Mouse (Mus musculus) forebrain, embryonic 16.5 days (tissue): Measurements from ENCODE around the gene Bglap3. TPM values are rescaled to one million over a fixed set of nuclear protein-coding genes. Genes with fewer than 3 reads are reported as not detected.
"Not testable (repeated sequence)": the region's sequence is repeated elsewhere in the genome, so short reads cannot be mapped to it uniquely, and the experiment has no call there.

Experiments used
- ATAC-seq: fragments of 200-750 bp; cut with Nextera tagmentation; 2 replicates; pipeline ENCODE4 v1.8.0; 2017; ENCODE audit warnings: mild to moderate bottlenecking, moderate library complexity
- H3K27ac ChIP-seq: fragments of 300-500 bp; sonication (generic); 2 replicates; pipeline ENCODE4 v1.5.1; 2014; ENCODE audit warnings: low read length, control low read depth
- H3K27me3 ChIP-seq: fragments of 300-500 bp; sonication (generic); replicated peaks from 2 replicates; pipeline ENCODE4 v1.6.1; 2014; ENCODE audit warnings: low read length; ENCODE audit not compliant: control insufficient read depth, insufficient read depth
- H3K36me3 ChIP-seq: fragments of 300-500 bp; sonication (generic); 2 replicates; pipeline ENCODE4 v1.6.1; 2014; ENCODE audit not compliant: control insufficient read depth, insufficient read depth
- H3K4me1 ChIP-seq: fragments of 300-500 bp; sonication (generic); replicated peaks from 2 replicates; pipeline ENCODE4 v1.6.1; 2014; ENCODE audit warnings: low read length; ENCODE audit not compliant: control insufficient read depth, insufficient read depth
- H3K4me2 ChIP-seq: fragments of 300-500 bp; sonication (generic); 2 replicates; pipeline ENCODE4 v1.6.1; 2014; ENCODE audit warnings: mild to moderate bottlenecking, low read length, control low read depth
- H3K4me3 ChIP-seq: fragments of 300-500 bp; sonication (generic); replicated peaks from 2 replicates; pipeline ENCODE4 v1.5.1; 2014; ENCODE audit warnings: mild to moderate bottlenecking, low read length, control low read depth
- H3K9ac ChIP-seq: fragments of 300-500 bp; sonication (generic); replicated peaks from 2 replicates; pipeline ENCODE4 v1.6.1; 2014; ENCODE audit warnings: low read depth, low read length, control low read depth
- H3K9me3 ChIP-seq: fragments of 300-500 bp; sonication (generic); 2 replicates; pipeline ENCODE4 v1.6.1; 2016; ENCODE audit warnings: low read length; ENCODE audit not compliant: control insufficient read depth
- WGBS: fragments of 180-500 bp; shearing (Covaris S2); extraction: QIAGEN DNeasy Blood & Tissue Kit; methylation state at CpG from one replicate; pipeline ENCODE4 v1.1.7; 2014; 5-methylcytosine and 5-hydroxymethylcytosine counted together
- polyA plus RNA-seq: library from polyadenylated mRNA; unstranded; fragments of >200 nt; fragmentation: Nextera tagmentation; extraction: Ambion mirVana; gene quantifications from 2 replicates; pipeline ENCODE4 v1.2.1, GENCODE M21; 2015

Gene Bglap3
- polyA plus RNA-seq, 1 experiment from 2014 or later: not detected

DNA sequence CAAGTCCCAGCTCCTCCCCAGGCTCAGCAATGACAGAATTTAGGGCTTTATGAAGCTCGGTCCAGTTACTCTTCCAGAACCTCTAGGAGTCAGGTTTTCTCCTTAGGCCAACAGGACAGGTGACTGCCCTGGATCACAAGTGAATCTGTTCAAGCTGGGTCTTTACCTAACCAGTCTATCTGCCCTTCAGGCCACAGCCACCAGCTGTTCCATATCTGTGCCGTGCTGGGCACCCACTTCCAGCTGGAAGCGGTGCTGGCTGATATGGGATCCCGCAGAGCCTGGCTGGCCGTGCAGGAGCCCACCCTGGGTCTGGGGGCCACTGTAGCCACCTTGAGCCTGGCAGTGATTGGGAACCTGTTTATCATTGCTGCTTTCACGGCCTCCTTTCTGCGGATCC is 9.8 kb upstream of the Bglap3 start:
- not testable (repeated sequence) for H3K9me3 ChIP-seq, H3K4me3 ChIP-seq, H3K27me3 ChIP-seq, H3K4me2 ChIP-seq, H3K4me1 ChIP-seq, H3K27ac ChIP-seq, H3K36me3 ChIP-seq, H3K9ac ChIP-seq
- WGBS: 12% methylated on average over 1 of the region's 7 CpGs
- 0 out of 2 replicates have a peak, but pooled peaks have one; percentile 19 for ATAC-seq

DNA sequence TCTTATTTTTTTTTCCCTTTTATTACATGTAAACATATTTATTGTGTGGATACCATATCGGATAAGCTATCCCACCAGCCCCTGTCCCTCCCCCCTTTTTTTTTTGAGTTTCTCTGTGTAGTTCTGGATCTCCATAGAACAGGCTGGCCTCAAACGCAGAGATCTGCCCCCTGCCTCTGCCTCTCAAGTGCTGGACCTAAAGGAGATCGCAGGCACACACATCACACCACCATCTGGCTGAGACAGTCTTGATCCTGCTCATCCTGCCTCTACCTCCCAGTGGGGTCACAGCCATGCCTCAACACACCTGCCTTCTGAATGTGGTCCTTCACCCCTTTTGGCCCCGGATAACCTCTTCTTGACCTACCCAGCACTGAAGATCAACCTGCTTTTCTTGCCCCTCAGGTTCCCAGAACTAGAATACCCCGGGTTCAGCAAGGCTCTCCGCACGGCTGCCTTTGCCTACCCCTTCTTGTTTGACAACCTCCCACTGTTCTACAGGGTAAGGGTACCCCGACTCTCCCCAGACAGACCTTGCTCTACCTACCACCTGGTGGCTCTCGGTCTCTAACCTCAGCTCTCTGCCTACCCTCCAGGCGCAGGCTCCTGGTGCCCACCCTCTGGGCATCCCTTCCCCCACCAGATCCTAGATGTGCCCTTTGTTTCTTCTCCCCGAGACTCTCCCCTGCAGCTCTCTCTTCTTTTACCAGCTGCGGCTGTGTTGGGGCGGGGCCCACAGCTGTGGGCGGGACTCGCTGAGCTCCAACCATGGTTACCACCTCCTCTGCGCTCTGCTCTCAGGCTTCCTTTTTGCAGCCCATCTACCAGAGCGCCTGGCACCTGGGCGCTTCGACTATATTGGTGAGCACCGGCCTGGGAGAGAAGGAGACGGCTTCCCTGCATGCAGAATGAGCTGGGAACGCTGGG is 9.1 kb upstream of the Bglap3 start:
- not testable (repeated sequence) for H3K36me3 ChIP-seq, H3K4me1 ChIP-seq, H3K9me3 ChIP-seq, H3K27me3 ChIP-seq
- H3K4me3 ChIP-seq: peak overlapping the region; percentile 30
- peak overlapping the region; percentile 58 for H3K27ac ChIP-seq
- peak overlapping the region; percentile 46 for H3K9ac ChIP-seq
- 9% methylated on average over 17 of the region's 22 CpGs for WGBS
- peak; percentile 96 for ATAC-seq
- H3K4me2 ChIP-seq: peak overlapping the region; percentile 38

DNA sequence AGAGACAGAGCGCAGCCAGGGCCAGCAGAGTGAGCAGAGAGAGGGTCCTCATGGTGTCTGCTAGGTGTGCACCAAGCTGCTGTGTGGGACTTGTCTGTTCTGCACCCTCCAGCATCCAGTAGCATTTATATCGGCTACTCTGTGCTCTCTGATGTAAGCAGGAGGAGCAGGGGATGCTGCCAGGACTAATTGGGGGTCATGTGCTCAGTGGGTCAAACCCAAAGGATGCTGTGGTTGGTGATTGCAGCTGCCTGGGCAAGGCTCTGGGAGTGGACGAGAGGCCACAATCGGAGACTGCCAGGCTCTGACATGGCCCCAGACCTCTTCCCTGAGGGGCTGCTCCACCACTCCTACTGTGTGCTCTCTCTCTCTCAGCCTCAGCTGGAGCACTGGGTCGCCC is 6.1 kb upstream of the Bglap3 start, which contains the start of gene Bglap2:
Gene Bglap2 (minus strand): TSS at position 101 of the 400 bp plus-strand sequence.
- H3K27ac ChIP-seq, H3K4me1 ChIP-seq, ATAC-seq, H3K9me3 ChIP-seq, H3K4me3 ChIP-seq, H3K27me3 ChIP-seq, H3K9ac ChIP-seq, H3K4me2 ChIP-seq, H3K36me3 ChIP-seq: not testable (repeated sequence)
- 80% methylated on average over 4 of the region's 5 CpGs for WGBS

DNA sequence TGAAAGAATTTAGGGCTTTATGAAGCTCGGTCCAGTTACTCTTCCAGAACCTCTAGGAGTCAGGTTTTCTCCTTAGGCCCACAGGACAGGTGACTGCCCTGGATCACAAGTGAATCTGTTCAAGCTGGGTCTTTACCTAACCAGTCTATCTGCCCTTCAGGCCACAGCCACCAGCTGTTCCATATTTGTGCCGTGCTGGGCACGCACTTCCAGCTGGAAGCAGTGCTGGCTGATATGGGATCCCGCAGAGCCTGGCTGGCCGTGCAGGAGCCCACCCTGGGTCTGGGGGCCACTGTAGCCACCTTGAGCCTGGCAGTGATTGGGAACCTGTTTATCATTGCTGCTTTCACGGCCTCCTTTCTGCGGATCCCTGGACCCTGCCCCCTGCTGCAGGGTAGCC is 4.1 kb upstream of the Bglap3 start:
- not testable (repeated sequence) for H3K4me2 ChIP-seq, H3K4me3 ChIP-seq, H3K27me3 ChIP-seq, H3K9me3 ChIP-seq, H3K4me1 ChIP-seq, H3K36me3 ChIP-seq, H3K9ac ChIP-seq
- peak overlapping the region; percentile 76 for H3K27ac ChIP-seq
- 24% methylated on average over 5 of the region's 7 CpGs for WGBS
- peak; percentile 19 for ATAC-seq

DNA sequence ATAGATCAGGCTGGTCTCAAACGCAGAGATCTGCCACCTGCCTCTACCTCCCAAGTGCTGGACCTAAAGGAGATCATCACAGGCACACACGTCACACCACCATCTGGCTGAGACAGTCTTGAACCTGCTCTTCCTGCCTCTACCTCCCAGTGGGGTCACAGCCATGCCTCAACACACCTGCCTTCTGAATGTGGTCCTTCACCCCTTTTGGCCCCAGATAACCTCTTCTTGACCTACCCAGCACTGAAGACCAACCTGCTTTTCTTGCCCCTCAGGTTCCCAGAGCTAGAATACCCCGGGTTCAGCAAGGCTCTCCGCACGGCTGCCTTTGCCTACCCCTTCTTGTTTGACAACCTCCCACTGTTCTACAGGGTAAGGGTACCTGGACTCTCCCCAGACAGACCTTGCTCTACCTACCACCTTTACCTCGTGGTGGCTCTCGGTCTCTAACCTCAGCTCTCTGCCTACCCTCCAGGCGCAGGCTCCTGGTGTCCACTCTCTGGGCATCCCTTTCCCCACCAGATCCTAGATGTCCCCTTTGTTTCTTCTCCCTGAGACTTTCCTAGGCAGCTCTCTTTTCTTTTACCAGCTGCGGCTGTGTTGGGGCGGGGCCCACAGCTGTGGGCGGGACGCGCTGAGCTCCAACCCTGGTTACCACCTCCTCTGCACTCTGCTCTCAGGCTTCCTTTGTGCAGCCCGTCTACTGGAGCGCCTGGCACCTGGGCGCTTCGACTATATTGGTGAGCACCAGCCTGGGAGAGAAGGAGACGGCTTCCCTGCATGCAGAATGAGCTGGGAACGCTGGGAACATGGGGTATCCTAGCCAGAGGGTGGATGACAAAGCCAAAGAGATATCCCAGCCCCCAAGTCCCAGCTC is 3.4 kb upstream of the Bglap3 start:
- not testable (repeated sequence) for H3K27me3 ChIP-seq, H3K36me3 ChIP-seq, H3K4me3 ChIP-seq, H3K4me1 ChIP-seq, H3K9me3 ChIP-seq
- ATAC-seq: peak; percentile 95
- 12% methylated on average over 16 of the region's 19 CpGs for WGBS
- peak overlapping the region; percentile 76 for H3K27ac ChIP-seq
- peak overlapping the region; percentile 25; the same call in 1 of the 2 replicates for H3K9ac ChIP-seq
- peak overlapping the region; percentile 34 for H3K4me2 ChIP-seq

DNA sequence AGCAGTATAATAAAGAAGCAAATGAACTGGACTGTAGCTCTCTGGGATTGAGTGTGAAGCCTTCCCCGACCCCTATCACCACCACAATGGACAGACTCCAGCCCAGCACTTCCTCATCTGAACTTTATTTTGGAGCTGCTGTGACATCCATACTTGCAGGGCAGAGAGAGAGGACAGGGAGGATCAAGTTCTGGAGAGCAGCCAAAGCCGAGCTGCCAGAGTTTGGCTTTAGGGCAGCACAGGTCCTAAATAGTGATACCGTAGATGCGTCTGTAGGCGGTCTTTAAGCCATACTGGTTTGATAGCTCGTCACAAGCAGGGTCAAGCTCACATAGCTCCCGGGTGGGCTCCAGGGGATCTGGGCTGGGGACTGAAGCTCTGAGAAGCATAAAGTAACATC is 4.0 kb downstream of the Bglap3 start:
- H3K4me3 ChIP-seq, H3K4me1 ChIP-seq, ATAC-seq, H3K27ac ChIP-seq, H3K9me3 ChIP-seq, H3K36me3 ChIP-seq, H3K9ac ChIP-seq, H3K27me3 ChIP-seq, H3K4me2 ChIP-seq: not testable (repeated sequence)
- whole genome bisulfite sequencing: 89% methylated on average over 7 of the region's 7 CpGs

DNA sequence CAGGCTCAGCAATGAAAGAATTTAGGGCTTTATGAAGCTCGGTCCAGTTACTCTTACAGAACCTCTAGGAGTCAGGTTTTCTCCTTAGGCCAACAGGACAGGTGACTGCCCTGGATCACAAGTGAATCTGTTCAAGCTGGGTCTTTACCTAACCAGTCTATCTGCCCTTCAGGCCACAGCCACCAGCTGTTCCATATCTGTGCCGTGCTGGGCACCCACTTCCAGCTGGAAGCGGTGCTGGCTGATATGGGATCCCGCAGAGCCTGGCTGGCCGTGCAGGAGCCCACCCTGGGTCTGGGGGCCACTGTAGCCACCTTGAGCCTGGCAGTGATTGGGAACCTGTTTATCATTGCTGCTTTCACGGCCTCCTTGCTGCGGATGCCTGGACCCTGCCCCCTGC is 5.0 kb downstream of the Bglap3 start:
- not testable (repeated sequence) for H3K36me3 ChIP-seq, H3K27ac ChIP-seq, H3K9ac ChIP-seq, H3K9me3 ChIP-seq, H3K4me1 ChIP-seq, H3K27me3 ChIP-seq, H3K4me3 ChIP-seq, H3K4me2 ChIP-seq
- 47% methylated on average over 3 of the region's 7 CpGs for WGBS
- ATAC-seq: peak; percentile 19

DNA sequence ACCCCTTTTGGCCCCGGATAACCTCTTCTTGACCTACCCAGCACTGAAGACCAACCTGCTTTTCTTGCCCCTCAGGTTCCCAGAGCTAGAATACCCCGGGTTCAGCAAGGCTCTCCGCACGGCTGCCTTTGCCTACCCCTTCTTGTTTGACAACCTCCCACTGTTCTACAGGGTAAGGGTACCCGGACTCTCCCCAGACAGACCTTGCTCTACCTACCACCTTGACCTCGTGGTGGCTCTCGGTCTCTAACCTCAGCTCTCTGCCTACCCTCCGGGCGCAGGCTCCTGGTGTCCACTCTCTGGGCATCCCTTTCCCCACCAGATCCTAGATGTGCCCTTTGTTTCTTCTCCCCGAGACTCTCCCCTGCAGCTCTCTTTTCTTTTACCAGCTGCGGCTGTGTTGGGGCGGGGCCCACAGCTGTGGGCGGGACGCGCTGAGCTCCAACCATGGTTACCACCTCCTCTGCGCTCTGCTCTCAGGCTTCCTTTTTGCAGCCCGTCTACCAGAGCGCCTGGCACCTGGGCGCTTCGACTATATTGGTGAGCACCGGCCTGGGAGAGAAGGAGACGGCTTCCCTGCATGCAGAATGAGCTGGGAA is 5.6 kb downstream of the Bglap3 start:
- Histone ChIP-seq H3K27ac (0 out of 2 replicates have a peak overlapping the region, but pooled peaks have one; percentile 34), H3K9ac (0 out of 2 replicates have a peak overlapping the region, but pooled peaks have one; percentile 5)
- WGBS: 4% methylated on average over 18 of the region's 22 CpGs

More for the DNA sequence above, 5.6 kb downstream of the Bglap3 start:
- Histone ChIP-seq H3K4me3 (peak overlapping the region; percentile 25), H3K4me2 (peak overlapping the region; percentile 28)
- not testable (repeated sequence) for H3K4me1 ChIP-seq, H3K9me3 ChIP-seq, H3K36me3 ChIP-seq, H3K27me3 ChIP-seq
- peak; percentile 93 for ATAC-seq
